Mouse (Mus musculus): Measurements from ENCODE around the gene Ostn. TPM values are rescaled to one million over a fixed set of nuclear protein-coding genes. Genes with fewer than 3 reads are reported as not detected.

Ostn gene
- polyA plus RNA-seq, 1 experiment from 2014 or later = not detected

DNA sequence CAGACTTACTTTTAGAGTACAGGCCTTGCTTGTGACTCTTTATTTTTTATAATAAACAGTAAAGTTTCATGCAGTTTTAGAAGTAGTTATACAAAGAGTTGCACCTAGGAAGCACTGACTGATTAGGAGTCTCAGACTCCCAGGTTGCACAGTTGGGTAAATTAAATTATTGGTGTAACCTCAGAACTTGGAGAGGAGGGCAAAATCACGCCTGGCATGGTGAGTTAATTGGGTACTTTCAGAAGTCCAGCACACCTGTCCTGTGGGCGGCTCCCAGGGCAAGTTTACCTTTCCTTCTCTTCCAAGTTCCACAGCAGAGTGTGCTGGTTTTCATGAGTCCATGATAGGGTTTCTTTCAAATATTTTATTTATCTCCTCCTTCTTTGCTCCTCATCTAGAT lies 84.6 kb downstream of the Ostn start:
- Histone ChIP-seq H3K9me3 (replicated peaks; ENCODE audit: control insufficient read depth, low read length, poor library complexity, severe bottlenecking) (no peaks in the 10 kb centered on the region), H3K4me2 (ENCODE audit: low read length) (0 out of 2 replicates have a peak overlapping the region, but pooled peaks have one; percentile 0), H3K36me3 (ENCODE audit: control insufficient read depth, insufficient read depth, low read length) (no peaks in the 10 kb centered on the region), H3K4me3 (ENCODE audit: low read depth, low read length) (no peak overlapping the region), H3K9ac (ENCODE audit: low read depth, low read length) (no peak overlapping the region), H3K4me1 (ENCODE audit: control insufficient read depth, insufficient read depth, low read length) (peaks cover 38% of the 10 kb centered on the region), H3K27me3 (ENCODE audit: control insufficient read depth, insufficient read depth, low read depth, low read length) (no peaks in the 10 kb centered on the region), H3K27ac (ENCODE audit: low read length) (no peak overlapping the region)
- 87% methylated on average over 2 of the region's 2 CpGs for WGBS
- ATAC-seq = no peak

DNA sequence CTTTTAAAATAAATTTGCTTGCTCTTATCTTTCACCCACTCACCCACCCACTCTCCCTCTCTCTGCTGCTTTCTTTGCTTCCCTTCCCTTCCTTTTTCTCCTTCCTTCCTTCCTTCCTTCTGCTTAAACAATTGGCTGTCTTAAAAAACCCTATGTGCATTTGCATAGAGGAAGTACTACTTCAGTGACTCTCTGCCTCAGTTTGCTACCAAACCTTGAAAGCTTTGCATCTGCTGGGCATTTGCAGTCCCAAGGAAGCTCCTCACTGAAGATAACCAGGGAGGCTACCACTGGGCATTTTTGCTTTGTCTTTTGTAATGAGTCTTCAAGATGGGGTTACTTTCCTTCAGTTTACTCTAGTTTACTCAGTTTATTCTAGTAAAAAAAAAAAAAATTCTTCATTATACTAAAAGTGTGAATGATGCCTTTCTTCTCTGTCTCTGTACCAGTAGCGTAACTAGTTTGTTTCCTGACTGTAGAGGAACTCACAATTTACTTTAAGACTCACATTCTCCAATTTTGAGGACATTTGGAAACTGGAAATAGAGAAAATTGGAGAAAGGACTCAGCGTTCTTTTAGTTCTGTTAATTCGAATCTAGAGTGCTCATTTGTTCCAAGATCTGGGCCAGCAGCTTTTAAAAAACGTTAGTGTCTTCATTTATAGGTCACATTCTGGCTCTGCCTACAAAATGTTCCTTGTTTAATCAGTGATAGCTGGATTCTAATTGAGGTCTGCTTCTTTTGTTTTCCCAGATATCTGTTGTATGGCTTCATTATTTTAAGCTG lies 88.2 kb downstream of the Ostn start:
- Histone ChIP-seq H3K4me1 (ENCODE audit: control insufficient read depth, insufficient read depth, low read length) (peaks cover 24% of the 10 kb centered on the region), H3K4me3 (ENCODE audit: low read depth, low read length) (no peak overlapping the region), H3K36me3 (ENCODE audit: control insufficient read depth, insufficient read depth, low read length) (no peaks in the 10 kb centered on the region), H3K27me3 (ENCODE audit: control insufficient read depth, insufficient read depth, low read depth, low read length) (no peaks in the 10 kb centered on the region), H3K27ac (ENCODE audit: low read length) (no peak overlapping the region), H3K4me2 (ENCODE audit: low read length) (no peak overlapping the region), H3K9ac (ENCODE audit: low read depth, low read length) (no peak overlapping the region), H3K9me3 (replicated peaks; ENCODE audit: control insufficient read depth, low read length, poor library complexity, severe bottlenecking) (no peaks in the 10 kb centered on the region)
- ATAC-seq = no peak
- 96% methylated on average over 4 of the region's 4 CpGs for WGBS

DNA sequence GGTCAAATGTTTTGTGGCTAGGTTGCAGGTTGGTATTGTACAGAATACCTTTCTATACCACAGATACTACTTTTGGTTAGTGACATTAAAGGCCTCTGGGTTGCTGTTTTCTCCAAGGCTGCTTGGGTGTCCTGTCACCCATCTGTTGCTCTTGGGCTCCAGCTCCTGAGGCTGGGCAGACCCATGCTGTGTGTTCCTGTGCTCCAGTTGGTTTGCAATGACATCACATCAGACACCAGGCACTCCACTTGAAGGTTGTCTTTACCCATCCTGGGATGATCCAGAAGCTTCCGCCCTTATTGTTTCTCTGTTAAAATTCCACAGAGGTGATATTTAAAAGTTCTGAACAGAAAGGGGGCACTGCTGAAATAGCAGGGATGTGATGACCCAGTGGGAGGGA lies 89.7 kb downstream of the Ostn start:
- H3K4me1 ChIP-seq (ENCODE audit: control insufficient read depth, insufficient read depth, low read length) = peaks cover 10% of the 10 kb centered on the region
- H3K27me3 ChIP-seq (ENCODE audit: control insufficient read depth, insufficient read depth, low read depth, low read length) = no peaks in the 10 kb centered on the region
- H3K4me2 ChIP-seq (ENCODE audit: low read length) = no peak overlapping the region
- no peaks in the 10 kb centered on the region for H3K9me3 ChIP-seq (replicated peaks; ENCODE audit: control insufficient read depth, low read length, poor library complexity, severe bottlenecking)
- ATAC-seq = no peak
- H3K27ac ChIP-seq (ENCODE audit: low read length) = no peak overlapping the region
- H3K36me3 ChIP-seq (ENCODE audit: control insufficient read depth, insufficient read depth, low read length) = no peaks in the 10 kb centered on the region
- 95% methylated on average over 1 of the region's 1 CpGs for WGBS
- no peak overlapping the region for H3K9ac ChIP-seq (ENCODE audit: low read depth, low read length)
- no peak overlapping the region for H3K4me3 ChIP-seq (ENCODE audit: low read depth, low read length)

DNA sequence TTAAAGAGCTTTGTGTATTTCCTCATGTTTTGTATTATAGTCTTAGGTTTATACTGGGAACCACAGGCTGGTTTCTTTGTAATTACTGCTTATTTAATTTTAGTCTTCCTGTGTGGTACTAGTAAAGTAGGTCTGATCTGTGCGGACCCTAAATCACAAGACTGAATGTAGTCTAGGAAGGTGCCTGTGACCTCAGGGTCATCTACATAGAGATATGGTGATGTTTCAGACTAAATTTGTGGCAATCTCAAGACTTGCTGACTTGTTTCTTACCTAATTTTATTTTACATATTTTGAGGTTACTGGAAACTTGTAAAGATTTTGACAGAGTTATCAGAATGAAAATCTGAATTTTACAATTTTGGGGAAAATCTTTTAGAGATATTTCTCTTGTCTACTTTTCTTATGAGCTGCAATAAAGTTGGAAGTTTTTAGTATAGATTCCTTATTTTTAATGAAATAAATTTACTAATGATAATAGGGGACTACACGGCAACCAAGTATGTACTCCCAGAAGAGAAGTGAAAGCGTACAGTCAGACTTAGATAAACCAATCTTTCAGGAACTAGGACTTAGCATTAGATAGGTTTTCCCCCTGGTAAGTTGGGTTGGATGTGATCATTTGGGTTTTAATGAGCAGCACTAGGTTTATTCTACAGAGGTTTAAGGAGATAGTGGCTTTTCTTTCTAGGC lies 91.9 kb downstream of the Ostn start:
- Histone ChIP-seq H3K4me1 (ENCODE audit: control insufficient read depth, insufficient read depth, low read length) (no peaks in the 10 kb centered on the region), H3K4me3 (ENCODE audit: low read depth, low read length) (no peak overlapping the region), H3K9ac (ENCODE audit: low read depth, low read length) (no peak overlapping the region), H3K27me3 (ENCODE audit: control insufficient read depth, insufficient read depth, low read depth, low read length) (no peaks in the 10 kb centered on the region), H3K4me2 (ENCODE audit: low read length) (no peak overlapping the region), H3K27ac (ENCODE audit: low read length) (no peak overlapping the region), H3K36me3 (ENCODE audit: control insufficient read depth, insufficient read depth, low read length) (no peaks in the 10 kb centered on the region), H3K9me3 (replicated peaks; ENCODE audit: control insufficient read depth, low read length, poor library complexity, severe bottlenecking) (no peaks in the 10 kb centered on the region)
- 96% methylated on average over 3 of the region's 3 CpGs for WGBS
- ATAC-seq = no peak

DNA sequence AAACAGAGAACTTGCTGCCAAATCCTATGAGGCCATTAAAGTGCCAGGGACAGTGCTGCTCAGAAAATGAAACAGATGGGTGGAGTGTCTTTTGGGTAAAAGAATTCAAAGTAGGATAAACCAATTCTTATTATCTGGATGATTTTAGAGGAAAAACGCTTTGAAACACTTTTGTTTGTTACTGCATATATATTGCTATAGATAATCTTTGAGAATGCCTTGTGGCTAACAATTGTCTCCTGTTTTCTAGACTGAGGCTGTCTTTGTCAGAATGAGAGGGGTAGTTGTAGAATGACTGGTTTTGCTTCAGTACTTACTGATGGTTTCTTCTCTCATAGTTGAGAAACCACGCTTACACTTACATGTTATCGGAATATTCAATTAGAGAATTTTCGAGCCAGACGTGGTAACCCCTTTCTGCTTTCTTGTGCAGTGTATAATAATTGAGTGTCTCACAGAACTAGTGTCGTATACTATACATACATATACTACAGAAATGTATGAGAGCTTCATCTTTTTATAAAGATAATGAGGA lies 92.5 kb downstream of the Ostn start:
- Histone ChIP-seq H3K36me3 (ENCODE audit: control insufficient read depth, insufficient read depth, low read length) (no peaks in the 10 kb centered on the region), H3K4me2 (ENCODE audit: low read length) (no peak overlapping the region), H3K9ac (ENCODE audit: low read depth, low read length) (no peak overlapping the region), H3K9me3 (replicated peaks; ENCODE audit: control insufficient read depth, low read length, poor library complexity, severe bottlenecking) (no peaks in the 10 kb centered on the region), H3K27ac (ENCODE audit: low read length) (no peak overlapping the region), H3K27me3 (ENCODE audit: control insufficient read depth, insufficient read depth, low read depth, low read length) (no peaks in the 10 kb centered on the region), H3K4me3 (ENCODE audit: low read depth, low read length) (no peak overlapping the region), H3K4me1 (ENCODE audit: control insufficient read depth, insufficient read depth, low read length) (no peaks in the 10 kb centered on the region)
- WGBS = 92% methylated on average over 6 of the region's 6 CpGs
- no peak for ATAC-seq

Other genes starting within 250 kb of the Ostn start
- 0.52 and 0.60 TPM in 2 replicates for gene Uts2b, start 62.8 kb downstream of the Ostn start, polyA plus RNA-seq (2015; fragmentation: Nextera tagmentation; extraction: Ambion mirVana)
- gene Ccdc50, start 81.4 kb downstream of the Ostn start, polyA plus RNA-seq (2015; fragmentation: Nextera tagmentation; extraction: Ambion mirVana) = 42.3 and 45.4 TPM in 2 replicates